9 mouse cellular contexts compared by ENCODE assay signal in the genomic region with DNA sequence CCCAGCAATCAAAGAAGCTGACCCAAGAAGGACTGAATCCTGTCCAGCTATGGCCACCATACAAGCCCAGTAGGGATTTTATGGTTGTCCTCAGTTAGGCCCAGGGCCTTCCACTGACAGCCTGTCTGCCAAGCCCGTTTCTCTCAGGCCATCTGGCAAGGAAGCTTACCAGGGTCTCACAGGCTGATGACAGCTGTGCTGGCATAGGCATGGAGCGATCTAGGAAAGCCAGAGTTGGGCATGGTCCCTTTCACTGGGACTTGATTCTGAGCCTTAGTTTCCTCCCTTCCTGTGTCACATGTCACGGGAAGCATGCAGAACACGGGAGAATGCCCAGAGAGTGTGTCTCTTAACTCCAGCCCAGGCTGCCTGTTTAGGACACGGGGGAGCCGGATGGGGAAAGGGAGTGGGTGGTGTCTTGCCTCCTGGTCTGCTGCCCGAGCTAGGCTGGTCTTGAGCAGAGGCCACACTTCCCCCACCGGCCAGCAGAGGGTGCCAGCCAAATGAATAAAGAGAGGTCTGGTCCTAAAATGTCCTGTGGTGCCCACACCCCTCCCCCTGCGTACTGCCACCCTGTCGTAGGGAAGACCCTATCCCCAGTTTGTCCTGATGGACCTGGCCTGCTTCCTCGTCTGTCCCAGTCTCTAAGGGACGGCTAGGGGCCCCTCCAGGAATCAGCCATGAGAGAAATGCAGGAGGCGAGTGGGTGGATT. TPM values are rescaled to one million over a fixed set of nuclear protein-coding genes. Genes with fewer than 3 reads are reported as not detected.
A peak's percentile ranks its signal among the peaks of the same experiment; 100 is the strongest.
DNase-seq lines count a peak whose midpoint lies in the region; ATAC-seq lines count a peak whose summit lies in the region.
"Had no signal": no experiment of that assay in that cellular context is flagged by ENCODE, and none has a peak within 500 bp of the region (broad histone marks: within the 10 kb centered on the region; RNA-seq: fewer than 3 reads in every experiment).

No protein-coding gene starts in this region.

- no peak overlapping the region for H3K4me3 ChIP-seq in midbrain, embryonic 10.5 days
- H3K4me3 ChIP-seq in midbrain, embryonic 15.5 days = no peak overlapping the region
- no peak overlapping the region for H3K4me3 ChIP-seq in intestine, embryonic 16.5 days (ENCODE audit: low read length)
- no peak overlapping the region for H3K4me3 ChIP-seq in midbrain, embryonic 16.5 days (ENCODE audit: low read depth, low read length)
- H3K4me3 ChIP-seq: myocyte had no signal

- no peak for ATAC-seq in midbrain, embryonic 15.5 days (replicated peaks)
- peak; percentile 71 for ATAC-seq in common myeloid progenitor, adult 5-6 weeks (replicated peaks; ENCODE audit: low read depth, poor library complexity, severe bottlenecking)
- peak; percentile 16; the same call in 1 of the 2 replicates for ATAC-seq in intestine, embryonic 16.5 days
- ATAC-seq in midbrain, embryonic 16.5 days = peak; percentile 32; the same call in 1 of the 2 replicates

- H3K36me3 ChIP-seq in midbrain, embryonic 10.5 days = peaks cover 57% of the 10 kb centered on the region
- peaks cover 10% of the 10 kb centered on the region; the same call in 1 of the 2 replicates for H3K36me3 ChIP-seq in midbrain, embryonic 15.5 days (replicated peaks)
- H3K36me3 ChIP-seq in intestine, embryonic 16.5 days (ENCODE audit: control insufficient read depth, insufficient read depth, low read length) = peaks cover 4% of the 10 kb centered on the region; the same call in 1 of the 2 replicates
- peaks cover 9% of the 10 kb centered on the region for H3K36me3 ChIP-seq in midbrain, embryonic 16.5 days (ENCODE audit: control insufficient read depth, insufficient read depth, low read length)

- peak overlapping the region; percentile 24; the same call in 1 of the 2 replicates for H3K27ac ChIP-seq in midbrain, embryonic 10.5 days (replicated peaks)
- no peak overlapping the region for H3K27ac ChIP-seq in midbrain, embryonic 15.5 days
- H3K27ac ChIP-seq in intestine, embryonic 16.5 days (ENCODE audit: low read length) = no peak overlapping the region
- H3K27ac ChIP-seq in midbrain, embryonic 16.5 days (ENCODE audit: low read length) = no peak overlapping the region

- no peaks in the 10 kb centered on the region for H3K27me3 ChIP-seq in midbrain, embryonic 10.5 days (ENCODE audit: low read depth, poor library complexity, severe bottlenecking)
- H3K27me3 ChIP-seq in midbrain, embryonic 15.5 days (replicated peaks) = no peaks in the 10 kb centered on the region
- no peaks in the 10 kb centered on the region for H3K27me3 ChIP-seq in intestine, embryonic 16.5 days (replicated peaks; ENCODE audit: control insufficient read depth, insufficient read depth, low read length)
- H3K27me3 ChIP-seq in midbrain, embryonic 16.5 days (ENCODE audit: control insufficient read depth, insufficient read depth, low read depth, low read length) = no peaks in the 10 kb centered on the region

- no peaks in the 10 kb centered on the region for H3K9me3 ChIP-seq in midbrain, embryonic 10.5 days (replicated peaks)
- H3K9me3 ChIP-seq in midbrain, embryonic 15.5 days = no peaks in the 10 kb centered on the region
- H3K9me3 ChIP-seq in intestine, embryonic 16.5 days (ENCODE audit: control insufficient read depth, low read length) = no peaks in the 10 kb centered on the region
- no peaks in the 10 kb centered on the region for H3K9me3 ChIP-seq in midbrain, embryonic 16.5 days (replicated peaks; ENCODE audit: control insufficient read depth, low read length, poor library complexity, severe bottlenecking)

- H3K4me2 ChIP-seq in midbrain, embryonic 15.5 days = no peak overlapping the region
- no peak overlapping the region for H3K4me2 ChIP-seq in intestine, embryonic 16.5 days (ENCODE audit: low read depth, low read length)
- no peak overlapping the region for H3K4me2 ChIP-seq in midbrain, embryonic 16.5 days (ENCODE audit: low read length)

- 38% methylated on average over 13 of the region's 13 CpGs for WGBS in midbrain, embryonic 10.5 days
- 35% methylated on average over 13 of the region's 13 CpGs for WGBS in midbrain, embryonic 15.5 days
- WGBS in intestine, embryonic 16.5 days = 32% methylated on average over 13 of the region's 13 CpGs
- 28% methylated on average over 13 of the region's 13 CpGs for WGBS in midbrain, embryonic 16.5 days

- intact Hi-C loops in left cerebral cortex, postnatal 36 days (cut with DNase I) = loop anchor here (2.0 to 10.0 kb wide), 2 partner anchors 84 to 306 kb away; no protein-coding TSS in a partner anchor

- peaks cover 78% of the 10 kb centered on the region for H3K4me1 ChIP-seq in midbrain, embryonic 10.5 days
- peaks cover 28% of the 10 kb centered on the region for H3K4me1 ChIP-seq in midbrain, embryonic 15.5 days
- peaks cover 15% of the 10 kb centered on the region; the same call in 1 of the 2 replicates for H3K4me1 ChIP-seq in intestine, embryonic 16.5 days (ENCODE audit: control insufficient read depth, insufficient read depth, low read length)
- peaks cover 10% of the 10 kb centered on the region; the same call in 1 of the 2 replicates for H3K4me1 ChIP-seq in midbrain, embryonic 16.5 days (ENCODE audit: control insufficient read depth, insufficient read depth, low read length)

- no peak overlapping the region for H3K9ac ChIP-seq in midbrain, embryonic 15.5 days
- no peak overlapping the region for H3K9ac ChIP-seq in intestine, embryonic 16.5 days (ENCODE audit: low read depth, low read length)
- H3K9ac ChIP-seq in midbrain, embryonic 16.5 days (ENCODE audit: low read depth, low read length) = peak overlapping the region; percentile 30; the same call in 1 of the 2 replicates

- DNase-seq in midbrain, embryonic 10.5 days (ENCODE audit: low spot score) = peak; percentile 77
- peak; percentile 65 for DNase-seq in gastrocnemius, postnatal 25 days
- DNase-seq in left cerebral cortex, postnatal 36 days (ENCODE audit: low spot score in 2 of 2) = peak; percentile 64 to 71
- DNase-seq in spleen, postnatal 36 days (ENCODE audit: low spot score in 2 of 2) = peak; percentile 13

RNA-seq across cellular contexts. Expression of a gene that starts 29.5 kb away (rescaled TPM):
- 3.3 and 3.5 TPM in 2 replicates for polyA plus RNA-seq in midbrain, embryonic 10.5 days (2016; fragmentation: Nextera tagmentation; extraction: Ambion mirVana)
- 2.4 and 3.7 TPM in 2 replicates for polyA plus RNA-seq in midbrain, embryonic 15.5 days (2015; fragmentation: Nextera tagmentation; extraction: Ambion mirVana)
- total RNA-seq in common myeloid progenitor, adult 5-6 weeks (2017) = 14.6 and 21.0 TPM in 2 replicates
- total RNA-seq in gastrocnemius, postnatal 25 days (2021) = 10 to 100 TPM; 61.6 to 71.1 TPM
- 1.9 and 2.2 TPM in 2 replicates for polyA plus RNA-seq in intestine, embryonic 16.5 days (2015; fragmentation: Nextera tagmentation; extraction: Ambion mirVana)
- total RNA-seq in left cerebral cortex, postnatal 36 days (2021) = 10 to 100 TPM; 23.4 to 29.1 TPM
- 2.2 and 2.4 TPM in 2 replicates for polyA plus RNA-seq in midbrain, embryonic 16.5 days (2015; fragmentation: Nextera tagmentation; extraction: Ambion mirVana)

RNA-seq across cellular contexts. Expression of a gene that starts 29.8 kb away (rescaled TPM):
- 77.8 and 77.9 TPM in 2 replicates for polyA plus RNA-seq in midbrain, embryonic 10.5 days (2016; fragmentation: Nextera tagmentation; extraction: Ambion mirVana)
- polyA plus RNA-seq in midbrain, embryonic 15.5 days (2015; fragmentation: Nextera tagmentation; extraction: Ambion mirVana) = 88.0 and 95.0 TPM in 2 replicates
- total RNA-seq in common myeloid progenitor, adult 5-6 weeks (2017) = 81.5 and 84.3 TPM in 2 replicates
- 10 to 100 TPM; 79.3 to 80.6 TPM for total RNA-seq in gastrocnemius, postnatal 25 days (2021)
- 89.8 and 90.8 TPM in 2 replicates for polyA plus RNA-seq in intestine, embryonic 16.5 days (2015; fragmentation: Nextera tagmentation; extraction: Ambion mirVana)
- 100 to 1,000 TPM; 164 to 165 TPM for total RNA-seq in left cerebral cortex, postnatal 36 days (2021)
- 95.5 and 97.2 TPM in 2 replicates for polyA plus RNA-seq in midbrain, embryonic 16.5 days (2015; fragmentation: Nextera tagmentation; extraction: Ambion mirVana)

Comparison
In these comparisons a context has a peak if more than half of its experiments do, and no peak if none do; other contexts are left out.
1. DNase-seq: peak in every context shown above with its lines; median percentile 77 in midbrain, embryonic 10.5 days; 68 in left cerebral cortex, postnatal 36 days; 65 in gastrocnemius, postnatal 25 days; 13 in spleen, postnatal 36 days.